Mouse (Mus musculus) brown adipose tissue, adult 24 weeks (tissue): ENCODE measurements around the gene Cdk8. TPM values are rescaled to one million over a fixed set of nuclear protein-coding genes. Genes with fewer than 3 reads are reported as not detected.

Experiments used
- H3K27ac ChIP-seq: fragments of 200-500 bp; replicated peaks from 2 replicates; pipeline ENCODE4 v1.5.1; 2012; ENCODE audit warnings: low read depth, mild to moderate bottlenecking, low read length
- H3K4me1 ChIP-seq: fragments of 200-500 bp; 2 replicates; pipeline ENCODE4 v1.6.1; 2012; ENCODE audit warnings: low read length, mixed read lengths; ENCODE audit not compliant: control insufficient read depth, insufficient read depth, insufficient read length
- H3K4me3 ChIP-seq: fragments of 200-500 bp; 2 replicates; pipeline ENCODE4 v1.5.1; 2012; ENCODE audit warnings: low read depth, mild to moderate bottlenecking, low read length, moderate library complexity; ENCODE audit not compliant: insufficient read depth
- polyA plus RNA-seq: library from polyadenylated mRNA; stranded (reverse); fragments of >200 nt; gene quantifications from 2 replicates; pipeline ENCODE4 v1.2.4, GENCODE M21; 2012; ENCODE audit not compliant: missing spikeins, insufficient read depth, insufficient read length

Cdk8 gene
- polyA plus RNA-seq, 1 experiment, result 17.8 TPM

GRCm38 (mm10) chr5:146307744-146308096, 76.7 kb downstream of the Cdk8 start:
- H3K4me1 ChIP-seq, result no peaks in the 10 kb centered on the region
- H3K4me3 ChIP-seq, result no peak overlapping the region
- H3K27ac ChIP-seq, result no peak overlapping the region

DNA sequence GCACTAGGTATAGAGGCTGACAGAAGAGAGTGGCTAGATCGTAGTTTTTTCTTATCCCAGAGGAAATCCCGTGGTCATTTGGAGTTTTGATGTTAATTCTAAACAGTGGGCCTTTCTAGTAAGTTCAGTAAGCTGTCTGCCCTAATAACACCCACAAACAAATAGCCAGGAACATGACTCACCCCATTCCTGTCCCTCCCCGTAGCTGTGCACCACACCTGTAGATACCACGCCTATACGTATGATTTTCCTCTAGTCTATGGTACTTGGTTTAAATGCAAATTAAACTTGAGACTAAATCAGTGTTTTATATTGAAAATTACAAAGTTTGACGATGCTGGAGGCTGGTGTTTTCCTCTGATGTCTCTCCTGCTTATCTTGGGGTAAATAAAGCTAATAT, 83.5 kb downstream of the Cdk8 start:
- no peak overlapping the region for H3K4me3 ChIP-seq
- no peak overlapping the region for H3K27ac ChIP-seq
- no peaks in the 10 kb centered on the region for H3K4me1 ChIP-seq

GRCm38 (mm10) chr5:146315268-146315921, 84.4 kb downstream of the Cdk8 start:
- Histone ChIP-seq H3K27ac (no peak overlapping the region), H3K4me1 (no peaks in the 10 kb centered on the region), H3K4me3 (no peak overlapping the region)

DNA sequence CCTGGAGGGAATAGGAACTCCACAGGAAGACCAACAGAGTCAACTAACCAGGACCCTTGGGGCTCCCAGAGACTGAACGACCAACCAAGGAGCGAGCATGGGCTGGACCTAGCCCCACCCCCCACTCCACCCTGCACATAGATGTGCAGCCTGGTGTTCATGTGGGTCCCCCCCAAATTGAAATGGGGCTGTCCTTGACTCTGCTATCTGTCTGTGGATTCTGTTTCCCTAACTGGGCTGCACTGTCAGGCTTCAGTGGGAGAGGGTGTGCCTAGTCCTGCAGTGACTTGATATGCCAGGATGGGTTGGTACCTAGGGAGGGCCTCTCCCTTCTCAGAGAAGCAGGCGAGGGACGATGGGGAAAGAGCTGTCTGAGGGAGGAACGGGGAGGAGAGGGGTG, 85.3 kb downstream of the Cdk8 start:
- Histone ChIP-seq H3K4me1 (no peaks in the 10 kb centered on the region), H3K27ac (no peak overlapping the region)

DNA sequence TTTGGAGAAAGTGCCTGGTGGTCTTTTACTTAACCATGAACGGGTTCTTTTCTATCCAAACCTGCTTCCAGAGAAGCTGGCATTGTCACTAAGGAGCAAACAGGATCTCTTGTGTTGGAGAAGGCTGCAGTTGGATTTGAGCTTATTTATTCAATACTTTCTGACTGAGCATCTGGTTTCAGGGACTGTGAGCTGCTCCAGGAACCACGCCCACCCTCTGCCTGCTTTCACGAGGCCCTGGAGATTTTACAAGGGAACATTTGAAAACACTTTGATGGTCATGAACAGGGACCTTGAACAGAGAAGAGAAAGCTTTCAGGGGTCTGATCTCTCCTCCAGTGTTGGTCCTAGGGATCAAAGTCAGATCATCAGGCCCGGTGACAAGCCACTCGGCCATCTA, 87.0 kb downstream of the Cdk8 start:
- Histone ChIP-seq H3K4me3 (no peak overlapping the region), H3K4me1 (no peaks in the 10 kb centered on the region), H3K27ac (no peak overlapping the region)

More for the DNA sequence above, 85.3 kb downstream of the Cdk8 start:
- no peak overlapping the region for H3K4me3 ChIP-seq

- H3K4me3 ChIP-seq, result no peak overlapping the region
- H3K4me1 ChIP-seq, result no peaks in the 10 kb centered on the region
- H3K27ac ChIP-seq, result no peak overlapping the region
Measured at GRCm38 (mm10) chr5:146318461-146318860, 87.4 kb downstream of the Cdk8 start.

GRCm38 (mm10) chr5:146328941-146329340, 97.9 kb downstream of the Cdk8 start:
- H3K4me1 ChIP-seq, result no peaks in the 10 kb centered on the region
- H3K27ac ChIP-seq, result no peak overlapping the region
- H3K4me3 ChIP-seq, result no peak overlapping the region

DNA sequence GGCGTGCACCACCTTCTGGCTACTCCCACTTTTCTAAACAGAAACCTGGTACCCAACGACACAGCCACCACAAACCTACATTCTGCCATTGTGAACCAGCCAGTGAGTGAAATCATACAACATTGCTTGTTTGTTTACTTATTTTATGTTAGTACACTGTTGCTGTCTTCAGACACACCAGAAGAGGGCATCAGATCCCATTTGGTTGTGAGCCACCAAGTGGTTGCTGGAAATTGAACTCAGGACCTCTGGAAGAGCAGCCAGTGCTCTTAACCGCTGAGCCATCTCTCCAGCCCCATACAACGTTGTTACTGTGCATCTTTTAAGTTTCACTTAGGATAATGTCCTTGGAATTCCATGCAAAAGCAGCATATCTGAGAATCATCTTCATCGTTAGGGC, 98.5 kb downstream of the Cdk8 start:
- Histone ChIP-seq H3K4me1 (no peaks in the 10 kb centered on the region), H3K27ac (no peak overlapping the region), H3K4me3 (no peak overlapping the region)

GRCm38 (mm10) chr5:146330031-146330764, 99.2 kb downstream of the Cdk8 start:
- Histone ChIP-seq H3K4me3 (no peak overlapping the region), H3K4me1 (no peaks in the 10 kb centered on the region), H3K27ac (no peak overlapping the region)

- Histone ChIP-seq H3K4me3 (no peak overlapping the region), H3K27ac (no peak overlapping the region), H3K4me1 (no peaks in the 10 kb centered on the region)
Measured at GRCm38 (mm10) chr5:146330765-146331115, 99.7 kb downstream of the Cdk8 start.

DNA sequence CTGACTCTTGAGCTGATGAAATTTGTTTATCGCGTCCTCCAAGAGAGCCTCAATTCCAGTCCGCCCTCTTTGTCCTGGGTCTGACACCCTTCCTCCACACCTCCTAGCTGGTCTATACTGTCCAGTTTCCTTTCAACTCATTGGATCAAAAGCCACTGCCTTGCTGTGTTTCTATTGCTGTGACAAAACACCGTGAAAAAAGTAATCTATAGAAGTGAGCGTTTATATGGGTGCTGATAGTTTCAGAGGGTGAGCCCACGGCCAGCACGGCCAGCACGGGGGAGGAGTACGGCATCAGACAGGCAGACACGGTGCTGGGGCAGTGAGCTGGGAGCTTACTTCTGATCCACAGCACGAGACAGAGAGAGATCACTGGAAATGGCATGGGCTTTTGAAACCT, 100.1 kb downstream of the Cdk8 start:
- Histone ChIP-seq H3K4me1 (no peaks in the 10 kb centered on the region), H3K4me3 (no peak overlapping the region), H3K27ac (no peak overlapping the region)

DNA sequence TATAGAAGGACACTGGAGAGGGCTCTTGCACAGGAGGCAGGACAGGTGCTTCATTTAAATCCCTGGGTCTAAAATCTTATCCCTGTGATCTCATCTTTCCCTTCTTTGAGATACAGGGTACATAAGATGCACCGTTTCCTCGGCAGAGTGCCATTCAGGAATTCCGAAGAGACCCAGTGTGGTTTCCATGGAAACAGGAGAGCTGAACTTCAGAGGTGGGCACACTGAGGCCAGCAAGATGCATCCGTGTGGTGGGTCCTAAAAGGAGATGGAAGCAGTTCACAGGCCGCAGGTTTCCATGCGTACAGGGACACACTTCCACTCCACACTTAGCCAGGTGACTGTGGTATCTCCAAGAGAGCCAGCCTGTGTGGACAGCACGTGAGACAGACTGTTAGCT, 101.5 kb downstream of the Cdk8 start:
- H3K27ac ChIP-seq, result no peak overlapping the region
- H3K4me1 ChIP-seq, result no peaks in the 10 kb centered on the region
- H3K4me3 ChIP-seq, result no peak overlapping the region

GRCm38 (mm10) chr5:146334410-146334809, 103.4 kb downstream of the Cdk8 start:
- no peak overlapping the region for H3K4me3 ChIP-seq
- no peak overlapping the region for H3K27ac ChIP-seq
- H3K4me1 ChIP-seq, result no peaks in the 10 kb centered on the region

DNA sequence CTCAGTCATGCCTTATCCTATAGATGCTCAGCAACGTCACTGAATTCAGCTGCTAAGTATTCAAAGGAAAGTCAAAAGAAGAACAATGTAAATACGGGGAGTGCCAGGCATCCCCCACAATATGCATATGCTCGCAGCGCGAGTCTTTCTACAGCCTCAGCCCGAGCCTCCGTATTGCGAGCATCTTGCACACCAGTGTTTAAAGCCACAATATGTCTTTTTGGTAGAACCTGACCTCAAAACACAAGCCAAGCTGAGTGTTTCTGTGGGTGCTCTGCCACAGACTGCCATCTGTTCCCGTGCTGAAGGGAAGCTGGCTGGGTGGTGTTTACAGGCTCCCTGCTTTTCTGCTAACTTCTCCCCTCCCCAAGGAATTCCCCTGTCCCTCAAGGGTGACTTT, 107.0 kb downstream of the Cdk8 start:
- no peak overlapping the region for H3K4me3 ChIP-seq
- no peaks in the 10 kb centered on the region for H3K4me1 ChIP-seq
- no peak overlapping the region for H3K27ac ChIP-seq

- no peak overlapping the region for H3K4me3 ChIP-seq
- no peaks in the 10 kb centered on the region for H3K4me1 ChIP-seq
Measured at GRCm38 (mm10) chr5:146340037-146340436, 109.0 kb downstream of the Cdk8 start.

DNA sequence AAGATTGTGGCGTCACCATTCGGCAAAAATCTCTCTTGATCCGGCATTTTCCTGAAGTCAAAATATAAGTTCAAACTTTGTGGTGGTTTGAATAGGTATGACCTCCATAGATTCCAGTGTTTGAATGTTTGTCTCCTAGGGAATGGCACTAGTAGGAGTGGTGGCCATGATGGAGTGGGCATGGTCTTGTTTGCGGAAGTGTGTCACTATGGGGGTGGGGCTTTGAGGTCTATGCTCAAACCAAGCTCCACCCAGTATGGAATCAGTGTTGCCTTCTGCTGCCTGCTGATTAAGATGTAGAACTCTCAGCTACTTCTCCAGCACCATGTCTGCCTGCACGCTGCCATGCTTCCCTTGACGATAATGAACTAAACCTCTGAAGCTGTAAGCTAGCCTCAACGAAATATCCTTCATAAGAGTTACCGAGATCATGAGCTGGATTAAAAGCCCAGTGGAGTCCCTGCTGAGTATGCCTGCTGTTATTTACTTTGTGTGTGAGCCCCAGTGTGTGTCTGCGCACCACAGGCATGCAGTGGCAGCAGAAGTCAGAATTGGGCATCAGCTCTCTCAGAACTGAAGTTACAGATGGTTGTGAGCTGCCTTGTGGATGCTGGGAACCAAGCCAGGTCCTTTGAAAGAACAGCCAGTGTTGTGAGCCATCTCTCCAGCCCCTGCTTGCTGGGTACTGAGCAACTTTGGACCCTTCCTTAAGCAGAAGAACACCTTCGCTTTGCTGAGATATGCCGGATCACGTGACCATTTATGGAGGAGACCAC, 114.1 kb downstream of the Cdk8 start:
- no peak overlapping the region for H3K4me3 ChIP-seq
- no peaks in the 10 kb centered on the region for H3K4me1 ChIP-seq
- no peak overlapping the region for H3K27ac ChIP-seq

More at GRCm38 (mm10) chr5:146340037-146340436, 109.0 kb downstream of the Cdk8 start:
- H3K27ac ChIP-seq, result no peak overlapping the region
